Mouse (Mus musculus): ENCODE measurements at regions not wholly inside any gene's neighbourhood (a gene's known extent, or its start where the extent isn't known, plus 50 kb on each side); places are given as distances from the start of the nearest gene placed in this dataset.

GRCm38 (mm10) chr4:8361305-8361704, 122.5 kb upstream of the Car8 start:
- Histone ChIP-seq H3K4me1 (ENCODE audit: insufficient read depth) (no peaks in the 10 kb centered on the region), H3K9me3 (ENCODE audit: low read length) (no peaks in the 10 kb centered on the region), H3K4me3 (ENCODE audit: low read depth, low read length) (no peak overlapping the region), H3K9ac (no peak overlapping the region), H3K27me3 (ENCODE audit: insufficient read depth, low read length) (no peaks in the 10 kb centered on the region), H3K36me3 (ENCODE audit: insufficient read depth) (no peaks in the 10 kb centered on the region), H3K4me2 (ENCODE audit: low read depth) (no peak overlapping the region), H3K27ac (ENCODE audit: low read depth, low read length) (no peak overlapping the region)
- ATAC-seq: no peak
- no peak for TF ChIP-seq CTCF (IDR thresholded peaks at IDR 0.05; ENCODE audit: low read depth)
- DNase-seq: no peak

- DNase-seq (no peak), ATAC-seq (no peak)
- Histone ChIP-seq H3K4me1 (ENCODE audit: insufficient read depth) (no peaks in the 10 kb centered on the region), H3K9me3 (ENCODE audit: low read length) (no peaks in the 10 kb centered on the region), H3K27me3 (ENCODE audit: insufficient read depth, low read length) (no peaks in the 10 kb centered on the region), H3K36me3 (ENCODE audit: insufficient read depth) (no peaks in the 10 kb centered on the region), H3K27ac (ENCODE audit: low read depth, low read length) (no peak overlapping the region), H3K9ac (no peak overlapping the region), H3K4me3 (ENCODE audit: low read depth, low read length) (no peak overlapping the region), H3K4me2 (ENCODE audit: low read depth) (no peak overlapping the region)
- no peak for TF ChIP-seq CTCF (IDR thresholded peaks at IDR 0.05; ENCODE audit: low read depth)
- WGBS: 67% methylated on average over 1 of the region's 1 CpGs
Observed at GRCm38 (mm10) chr4:8357443-8357842, 118.6 kb upstream of the Car8 start.

GRCm38 (mm10) chr4:8341928-8342327, 103.1 kb upstream of the Car8 start:
- no peak for TF ChIP-seq CTCF (IDR thresholded peaks at IDR 0.05; ENCODE audit: low read depth)
- WGBS: 76% methylated on average over 4 of the region's 4 CpGs
- Histone ChIP-seq H3K27me3 (ENCODE audit: insufficient read depth, low read length) (no peaks in the 10 kb centered on the region), H3K9ac (no peak overlapping the region), H3K27ac (ENCODE audit: low read depth, low read length) (no peak overlapping the region), H3K36me3 (ENCODE audit: insufficient read depth) (no peaks in the 10 kb centered on the region), H3K4me1 (ENCODE audit: insufficient read depth) (no peaks in the 10 kb centered on the region), H3K9me3 (ENCODE audit: low read length) (no peaks in the 10 kb centered on the region), H3K4me2 (ENCODE audit: low read depth) (no peak overlapping the region), H3K4me3 (ENCODE audit: low read depth, low read length) (no peak overlapping the region)
- DNase-seq: no peak
- no peak for ATAC-seq

- no peaks in the 10 kb centered on the region for H3K36me3 ChIP-seq (ENCODE audit: insufficient read depth)
- DNase-seq (no peak), ATAC-seq (no peak)
- H3K4me1 ChIP-seq (ENCODE audit: insufficient read depth): no peaks in the 10 kb centered on the region
- H3K4me3 ChIP-seq (ENCODE audit: low read depth, low read length): no peak overlapping the region
- H3K27me3 ChIP-seq (ENCODE audit: insufficient read depth, low read length): no peaks in the 10 kb centered on the region
- H3K4me2 ChIP-seq (ENCODE audit: low read depth): no peak overlapping the region
- no peak overlapping the region for H3K9ac ChIP-seq
- H3K27ac ChIP-seq (ENCODE audit: low read depth, low read length): no peak overlapping the region
- H3K9me3 ChIP-seq (ENCODE audit: low read length): no peaks in the 10 kb centered on the region
- 92% methylated on average over 10 of the region's 10 CpGs for WGBS
- no peak for TF ChIP-seq CTCF (IDR thresholded peaks at IDR 0.05; ENCODE audit: low read depth)
Observed at GRCm38 (mm10) chr4:8309241-8309987, 70.6 kb upstream of the Car8 start.

GRCm38 (mm10) chr4:8292563-8292962, 53.7 kb upstream of the Car8 start:
- no peak overlapping the region for H3K27ac ChIP-seq (ENCODE audit: low read depth, low read length)
- no peaks in the 10 kb centered on the region for H3K4me1 ChIP-seq (ENCODE audit: insufficient read depth)
- TF ChIP-seq CTCF (IDR thresholded peaks at IDR 0.05; ENCODE audit: low read depth): no peak
- WGBS: 89% methylated on average over 1 of the region's 1 CpGs
- H3K27me3 ChIP-seq (ENCODE audit: insufficient read depth, low read length): no peaks in the 10 kb centered on the region
- H3K36me3 ChIP-seq (ENCODE audit: insufficient read depth): no peaks in the 10 kb centered on the region
- no peak overlapping the region for H3K4me2 ChIP-seq (ENCODE audit: low read depth)
- H3K4me3 ChIP-seq (ENCODE audit: low read depth, low read length): no peak overlapping the region
- no peak for ATAC-seq
- DNase-seq: no peak
- no peaks in the 10 kb centered on the region for H3K9me3 ChIP-seq (ENCODE audit: low read length)
- no peak overlapping the region for H3K9ac ChIP-seq

GRCm38 (mm10) chr4:8291528-8292492, 53.0 kb upstream of the Car8 start:
- Histone ChIP-seq H3K4me1 (ENCODE audit: insufficient read depth) (no peaks in the 10 kb centered on the region), H3K9ac (no peak overlapping the region), H3K4me2 (ENCODE audit: low read depth) (no peak overlapping the region), H3K4me3 (ENCODE audit: low read depth, low read length) (no peak overlapping the region), H3K9me3 (ENCODE audit: low read length) (no peaks in the 10 kb centered on the region), H3K27ac (ENCODE audit: low read depth, low read length) (no peak overlapping the region), H3K36me3 (ENCODE audit: insufficient read depth) (no peaks in the 10 kb centered on the region), H3K27me3 (ENCODE audit: insufficient read depth, low read length) (no peaks in the 10 kb centered on the region)
- peak; percentile 79 for ATAC-seq
- TF ChIP-seq CTCF (IDR thresholded peaks at IDR 0.05; ENCODE audit: low read depth): no peak
- 43% methylated on average over 11 of the region's 11 CpGs for WGBS
- peak; percentile 45 for DNase-seq

GRCm38 (mm10) chr4:8289901-8290300, 51.1 kb upstream of the Car8 start:
- TF ChIP-seq CTCF (IDR thresholded peaks at IDR 0.05; ENCODE audit: low read depth): no peak
- Histone ChIP-seq H3K27me3 (ENCODE audit: insufficient read depth, low read length) (no peaks in the 10 kb centered on the region), H3K4me3 (ENCODE audit: low read depth, low read length) (no peak overlapping the region), H3K9me3 (ENCODE audit: low read length) (no peaks in the 10 kb centered on the region), H3K4me2 (ENCODE audit: low read depth) (no peak overlapping the region), H3K9ac (no peak overlapping the region), H3K4me1 (ENCODE audit: insufficient read depth) (no peaks in the 10 kb centered on the region), H3K36me3 (ENCODE audit: insufficient read depth) (no peaks in the 10 kb centered on the region), H3K27ac (ENCODE audit: low read depth, low read length) (no peak overlapping the region)
- DNase-seq (no peak), ATAC-seq (no peak)
- WGBS: 75% methylated on average over 5 of the region's 5 CpGs
